Mouse (Mus musculus): Measurements from ENCODE around the gene Ddx27.
A peak's percentile ranks its signal among the peaks of the same experiment; 100 is the strongest.

Ddx27 gene

DNA sequence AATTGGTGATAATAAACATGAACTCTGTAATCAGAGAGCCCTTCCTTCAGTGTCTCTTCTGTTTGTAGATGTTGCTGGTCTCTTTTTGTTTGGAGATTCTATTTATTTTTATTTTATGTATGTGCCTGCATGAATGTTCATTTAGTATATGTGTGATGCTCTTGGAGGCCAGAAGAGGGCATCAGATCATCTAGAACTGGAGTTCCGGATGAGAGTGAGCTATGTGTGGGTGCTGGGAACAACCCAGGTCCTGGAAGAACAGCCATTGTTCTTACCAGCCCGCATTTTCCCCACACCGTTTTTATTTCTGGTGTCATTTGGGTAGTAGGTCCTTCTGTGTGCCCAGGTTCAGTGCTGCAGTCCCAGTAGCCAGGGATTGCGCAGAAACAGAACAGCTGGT is 15.5 kb downstream of the Ddx27 start:
- DNase-seq = no peak

GRCm38 (mm10) chr2:167037710-167038109 is 22.7 kb downstream of the Ddx27 start:
- no peak for DNase-seq

DNA sequence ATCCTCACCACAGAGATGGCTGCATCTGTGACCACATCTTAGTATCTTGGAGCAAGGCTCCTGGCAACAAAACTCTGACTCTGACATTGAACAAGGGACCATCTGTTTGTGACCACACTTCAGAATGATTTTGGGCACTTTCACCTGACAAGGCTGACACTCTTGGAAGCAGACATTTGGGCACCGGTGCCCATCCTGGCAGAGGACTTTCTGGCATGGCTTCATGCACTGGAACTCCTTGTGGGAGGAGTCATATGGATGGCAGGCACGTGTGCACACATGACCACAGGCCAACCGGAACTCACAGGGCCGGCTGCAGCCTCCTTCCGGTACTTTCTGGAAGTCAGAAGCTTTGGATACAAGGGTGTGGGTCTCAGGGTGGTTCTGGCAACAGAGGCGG is 23.3 kb downstream of the Ddx27 start:
- no peak for DNase-seq

DNA sequence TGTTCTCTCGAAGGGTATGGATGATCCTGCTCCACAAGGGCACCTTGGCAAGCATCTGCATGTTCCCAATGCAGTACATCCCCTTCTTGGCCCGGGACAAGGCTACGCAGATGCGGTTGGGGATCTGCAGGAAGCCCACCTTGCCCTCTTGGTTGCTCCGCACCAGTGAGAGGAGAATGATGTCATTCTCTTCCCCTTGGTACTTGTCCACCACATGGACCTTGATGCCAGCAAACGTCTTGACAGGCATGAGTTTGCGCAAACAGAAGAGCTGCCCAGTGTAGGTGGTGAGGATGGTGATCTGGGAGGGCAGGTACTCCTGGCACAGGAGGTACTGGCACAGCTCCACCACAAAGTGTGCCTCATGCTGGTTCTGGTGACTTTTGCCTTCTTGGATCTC is 23.7 kb downstream of the Ddx27 start:
- DNase-seq = no peak

DNA sequence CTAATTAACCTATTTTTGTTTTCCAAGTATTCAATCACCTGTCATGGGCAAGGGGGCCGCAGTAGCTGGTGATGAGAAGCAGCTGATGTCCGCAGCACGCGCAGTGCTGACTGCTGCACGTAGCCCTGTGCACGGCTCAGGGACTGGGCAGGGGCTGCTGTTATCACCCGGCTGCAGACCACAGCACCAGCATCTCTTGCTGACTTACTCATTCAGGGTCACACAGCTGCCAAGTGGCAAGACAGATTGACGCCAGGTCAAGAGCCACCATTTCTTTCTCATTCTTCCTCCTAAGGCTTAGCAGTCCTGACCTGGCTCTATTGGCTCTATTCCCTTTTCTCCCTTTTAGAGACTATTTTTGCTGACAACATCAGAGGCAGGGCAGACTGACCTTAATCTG is 24.4 kb downstream of the Ddx27 start:
- no peak for DNase-seq

GRCm38 (mm10) chr2:167043400-167044121 is 28.6 kb downstream of the Ddx27 start:
- no peak for DNase-seq

DNA sequence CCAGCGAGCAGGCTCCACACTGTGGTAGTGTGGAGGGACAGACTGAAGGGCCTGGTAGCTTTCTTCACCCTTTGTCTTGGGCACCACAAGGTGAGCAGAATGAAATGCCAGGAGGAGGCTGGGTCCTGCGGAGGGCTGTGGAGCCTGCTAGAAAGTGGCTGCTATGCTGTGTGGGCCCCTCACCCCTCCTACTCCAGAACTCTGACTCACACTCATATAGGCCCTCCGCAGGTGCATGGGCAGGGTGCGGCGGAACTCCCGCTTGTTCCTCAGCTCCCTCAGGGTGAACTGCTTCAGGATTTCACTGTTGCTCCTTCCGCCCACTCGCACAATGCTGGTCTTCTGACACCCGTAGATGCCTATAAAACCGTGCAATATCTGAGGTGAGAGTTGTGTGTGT is 33.2 kb downstream of the Ddx27 start:
- DNase-seq = no peak

DNA sequence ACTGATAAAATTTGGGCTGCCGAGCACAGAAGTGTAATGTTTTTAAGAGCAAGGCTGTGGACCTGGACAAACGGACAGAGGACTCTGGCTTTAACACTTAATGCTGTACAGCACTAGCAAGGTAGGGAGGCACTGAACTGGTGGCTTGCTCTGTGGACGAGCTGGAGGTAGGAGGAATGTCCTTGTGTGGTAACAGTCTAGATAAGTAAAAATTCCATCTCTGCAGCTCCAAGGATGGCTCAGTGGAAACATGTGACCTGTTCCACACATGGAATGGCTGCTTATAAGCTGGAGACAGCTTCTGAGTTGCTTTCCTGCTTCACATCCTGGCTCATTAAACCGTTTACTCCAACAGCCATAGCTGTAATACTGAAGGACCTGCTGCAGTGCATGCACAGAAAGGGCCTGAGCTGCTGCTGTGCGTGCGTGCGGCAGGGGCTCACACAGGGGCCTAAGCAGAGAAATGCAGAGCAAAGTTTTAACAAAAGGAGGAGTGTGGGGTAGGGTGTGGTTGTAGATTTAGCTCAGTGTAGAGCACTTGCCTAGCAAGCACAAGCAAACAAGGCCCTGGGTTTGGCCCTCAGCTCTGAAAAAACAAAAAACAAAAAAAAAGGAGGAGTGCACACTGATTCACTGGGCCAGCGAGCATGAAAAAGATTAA is 33.8 kb downstream of the Ddx27 start:
- DNase-seq = no peak

DNA sequence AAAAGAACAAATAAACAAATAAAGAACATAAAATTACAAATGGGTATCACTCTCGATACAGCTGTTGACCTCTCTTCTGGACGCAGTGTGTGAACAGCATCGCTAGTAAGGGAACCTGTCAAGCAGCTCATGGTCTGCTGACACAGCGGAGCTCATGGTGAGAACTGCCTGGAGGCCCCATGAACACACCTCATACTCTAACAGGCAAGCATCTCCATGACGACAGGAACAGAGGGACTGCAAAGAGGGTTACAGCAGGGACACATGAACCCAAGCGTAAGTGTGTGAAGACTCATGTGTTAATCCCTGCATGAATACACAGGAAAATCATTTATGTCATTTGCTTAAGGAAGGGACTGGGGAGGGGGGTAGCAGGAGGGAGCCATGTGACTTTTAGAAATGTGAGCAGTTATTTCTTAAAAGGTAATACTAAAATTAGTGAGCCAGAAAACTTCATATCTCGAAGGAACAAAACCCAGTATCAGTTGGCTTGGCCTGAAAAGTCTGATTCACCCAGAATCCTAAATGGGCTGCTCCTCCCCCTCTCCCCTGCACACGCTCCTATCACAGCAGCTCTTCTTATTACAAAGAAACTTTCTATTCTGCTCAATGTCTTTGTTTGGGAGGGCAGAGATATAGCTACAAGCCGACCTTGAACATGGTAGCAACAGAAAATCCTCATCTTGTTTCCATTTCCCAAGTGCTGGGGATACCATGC is 38.3 kb downstream of the Ddx27 start:
- no peak for DNase-seq

DNA sequence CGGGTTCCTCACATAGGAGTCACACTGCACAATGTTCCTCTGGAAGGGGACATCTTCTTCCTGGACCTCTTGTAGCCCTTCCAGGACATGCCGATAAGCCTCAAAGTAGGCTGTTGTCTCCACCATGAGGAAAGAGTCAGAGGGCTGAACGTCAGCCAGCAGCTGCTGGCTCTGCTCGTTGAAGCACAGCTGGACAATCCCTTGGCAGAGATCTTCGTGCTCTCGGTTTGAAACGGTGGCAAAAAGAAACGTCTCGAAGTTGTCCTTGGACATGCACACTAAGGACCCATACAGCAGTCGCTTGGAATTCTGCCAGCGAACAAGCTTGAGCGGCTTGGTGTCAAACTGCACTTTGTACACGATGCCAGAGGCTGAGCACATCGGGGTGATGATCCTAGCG is 40.4 kb downstream of the Ddx27 start:
- DNase-seq = peak; percentile 67 to 75

GRCm38 (mm10) chr2:167056210-167056941 is 41.4 kb downstream of the Ddx27 start:
- no peak for DNase-seq

DNA sequence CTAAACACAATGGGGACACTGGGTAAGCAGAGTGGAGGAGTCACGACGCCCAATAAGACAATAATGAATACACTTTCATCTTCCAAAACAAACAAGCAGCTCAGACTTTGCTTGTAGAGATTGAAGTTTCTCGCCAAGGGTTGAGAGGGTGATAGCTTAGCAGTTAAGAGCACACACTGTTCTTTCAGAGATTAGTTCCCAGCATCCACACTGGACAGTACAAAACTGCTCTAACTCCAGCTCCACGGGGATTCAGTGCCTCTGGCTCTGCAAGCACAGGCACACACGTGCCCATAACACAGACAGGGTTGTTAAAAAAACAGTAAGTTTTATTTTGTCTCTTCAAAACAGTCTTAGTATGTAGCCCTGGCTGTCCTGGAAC is 41.9 kb downstream of the Ddx27 start:
- DNase-seq = no peak

- DNase-seq = peak; percentile 63 to 82
These were observed 43.2 kb downstream of the Ddx27 start for GRCm38 (mm10) chr2:167058201-167058600.

DNA sequence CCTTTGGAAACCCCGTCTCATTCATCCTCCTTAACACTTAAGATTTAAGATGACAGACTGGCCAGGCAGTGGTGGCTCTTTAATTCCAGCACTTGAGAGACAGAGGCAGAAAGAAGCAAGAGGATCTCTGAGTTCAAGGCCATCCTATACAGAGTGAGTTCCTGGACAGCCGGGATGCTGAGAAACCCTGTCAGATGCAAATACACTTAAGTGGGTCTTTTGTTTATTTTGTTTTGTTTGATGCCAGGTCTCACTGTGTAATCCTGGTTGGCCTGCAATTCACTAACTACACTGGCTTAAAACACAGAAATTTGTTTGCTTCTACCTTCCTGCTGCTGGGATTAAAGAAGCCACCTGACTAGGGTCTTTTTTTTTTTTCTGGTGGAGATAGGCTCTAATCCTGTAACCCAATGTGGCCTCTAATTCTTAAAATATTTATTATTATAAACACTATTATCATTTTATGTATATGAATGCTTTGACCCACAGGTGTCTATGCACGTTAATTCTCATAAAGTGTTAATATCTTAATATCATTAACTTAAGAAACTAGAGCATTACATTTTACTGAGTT is 43.9 kb downstream of the Ddx27 start:
- no peak for DNase-seq

DNA sequence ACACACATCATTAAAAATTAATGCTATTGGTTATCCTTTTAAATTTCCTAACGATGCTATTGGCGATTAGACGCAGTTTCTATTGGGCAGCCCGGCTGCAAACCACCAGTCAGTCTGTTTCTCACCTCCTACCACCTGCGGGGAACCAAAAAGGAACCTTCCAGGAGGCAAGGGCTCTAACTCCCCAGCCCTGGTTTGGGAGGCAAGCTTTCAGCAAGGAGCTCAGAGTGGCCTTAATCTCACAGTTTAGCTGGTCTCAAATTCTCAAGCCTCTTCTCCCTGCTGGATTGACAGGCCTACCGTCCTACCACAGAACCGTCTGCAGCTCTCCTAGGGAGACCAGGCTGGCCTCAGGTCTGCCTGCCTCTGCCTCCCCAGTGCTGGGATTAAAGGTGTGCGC is 44.5 kb downstream of the Ddx27 start:
- DNase-seq = peak in 1 of 2 experiments; percentile 44

DNA sequence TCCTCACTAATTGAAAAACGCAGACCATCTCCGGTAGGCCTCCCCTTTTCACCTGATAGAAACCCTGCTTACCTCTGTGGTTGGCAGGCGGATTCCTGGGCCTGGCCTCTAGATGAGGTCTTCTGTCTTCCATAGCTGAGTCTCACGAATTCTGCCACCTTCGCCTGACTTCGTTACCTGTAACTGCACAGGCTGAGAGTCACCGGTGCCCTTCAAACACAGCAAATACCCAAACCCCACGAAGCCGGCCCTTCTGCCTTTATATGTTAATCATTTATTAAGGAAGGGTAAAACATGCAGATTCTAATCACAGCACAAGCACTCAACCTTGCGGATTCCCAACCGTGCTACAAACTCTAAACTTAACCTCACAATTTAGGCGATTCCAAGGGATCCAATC is 45.0 kb downstream of the Ddx27 start:
- DNase-seq = peak; percentile 70 to 71

GRCm38 (mm10) chr2:167060360-167060759 is 45.4 kb downstream of the Ddx27 start:
- DNase-seq = peak in 1 of 2 experiments; percentile 37

DNA sequence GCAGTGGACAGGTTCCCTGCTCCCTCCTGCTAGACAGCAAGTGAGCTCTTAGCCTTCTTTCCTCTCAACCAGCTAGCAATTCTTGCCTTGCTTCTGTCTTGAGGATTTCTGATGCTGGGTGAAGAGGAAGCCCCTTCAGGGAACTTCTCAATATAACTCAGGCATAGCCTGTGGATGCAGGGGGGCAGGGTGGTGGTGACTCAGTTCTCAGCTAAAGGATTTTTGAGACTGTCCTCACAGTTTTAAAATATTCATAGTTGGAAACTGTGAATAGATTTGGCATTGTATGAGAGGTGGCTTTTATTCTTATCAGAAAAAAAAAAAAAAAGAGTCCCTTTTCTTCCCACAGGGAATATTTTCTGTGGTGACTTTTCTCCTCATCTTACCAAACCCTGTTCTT is 45.8 kb downstream of the Ddx27 start:
- DNase-seq = no peak

GRCm38 (mm10) chr2:167061381-167062034 is 46.5 kb downstream of the Ddx27 start:
- DNase-seq = no peak

- peak; percentile 97 to 98 for DNase-seq
These were observed 47.5 kb downstream of the Ddx27 start for GRCm38 (mm10) chr2:167062497-167062911.

- DNase-seq = peak; percentile 96
These were observed 48.2 kb downstream of the Ddx27 start, which contains the start of gene Znfx1 for GRCm38 (mm10) chr2:167062965-167063880. Gene Znfx1 (minus strand): TSS chr2:167063015.
